Mouse (Mus musculus): ENCODE measurements around the gene 1700001K19Rik. TPM values are rescaled to one million over a fixed set of nuclear protein-coding genes. Genes with fewer than 3 reads are reported as not detected.

1700001K19Rik gene
- polyA plus RNA-seq, 1 experiment from 2014 or later = not detected

GRCm38 (mm10) chr12:110636293-110636692 lies 46.1 kb downstream of the 1700001K19Rik start:
- no peak for DNase-seq (ENCODE audit: low spot score)
- peaks cover 100% of the 10 kb centered on the region for H3K36me3 ChIP-seq
- WGBS = 94% methylated on average over 12 of the region's 12 CpGs
- H3K9me3 ChIP-seq (replicated peaks) = no peaks in the 10 kb centered on the region
- H3K4me3 ChIP-seq = no peak overlapping the region
- no peaks in the 10 kb centered on the region for H3K27me3 ChIP-seq (ENCODE audit: low read depth, poor library complexity, severe bottlenecking)
- no peaks in the 10 kb centered on the region for H3K4me1 ChIP-seq
- no peak overlapping the region for H3K27ac ChIP-seq (replicated peaks)

- no peaks in the 10 kb centered on the region for H3K4me1 ChIP-seq
- WGBS = 92% methylated on average over 11 of the region's 11 CpGs
- H3K27ac ChIP-seq (replicated peaks) = no peak overlapping the region
- H3K27me3 ChIP-seq (ENCODE audit: low read depth, poor library complexity, severe bottlenecking) = no peaks in the 10 kb centered on the region
- H3K36me3 ChIP-seq = peaks cover 100% of the 10 kb centered on the region
- H3K9me3 ChIP-seq (replicated peaks) = no peaks in the 10 kb centered on the region
- no peak overlapping the region for H3K4me3 ChIP-seq
- no peak for DNase-seq (ENCODE audit: low spot score)
Observed at GRCm38 (mm10) chr12:110630056-110630455, 52.4 kb downstream of the 1700001K19Rik start.

Small RNA genes within 50 kb of the gene (microRNA-seq; reads per million reads assigned to microRNA genes)
- gene Gm27299 = not detected

Other genes with a start within 250 kb of the 1700001K19Rik start
- gene Ppp2r5c, start 235.5 kb downstream of the 1700001K19Rik start, polyA plus RNA-seq (2016; fragmentation: Nextera tagmentation; extraction: Ambion mirVana) = 142 and 155 TPM in 2 replicates
- gene Dync1h1, start 81.2 kb downstream of the 1700001K19Rik start, polyA plus RNA-seq (2016; fragmentation: Nextera tagmentation; extraction: Ambion mirVana) = 58.9 and 71.5 TPM in 2 replicates
- 1,099 and 1,206 TPM in 2 replicates for gene Hsp90aa1, start 20.1 kb upstream of the 1700001K19Rik start, polyA plus RNA-seq (2016; fragmentation: Nextera tagmentation; extraction: Ambion mirVana)
- 22.6 and 27.9 TPM in 2 replicates for gene Wdr20, start 55.3 kb upstream of the 1700001K19Rik start, polyA plus RNA-seq (2016; fragmentation: Nextera tagmentation; extraction: Ambion mirVana)
- 10.1 and 11.7 TPM in 2 replicates for gene Mok, start 158.3 kb upstream of the 1700001K19Rik start, polyA plus RNA-seq (2016; fragmentation: Nextera tagmentation; extraction: Ambion mirVana)
- 4.8 and 5.4 TPM in 2 replicates for gene Zfp839, start 167.6 kb upstream of the 1700001K19Rik start, polyA plus RNA-seq (2016; fragmentation: Nextera tagmentation; extraction: Ambion mirVana)
- 81.7 and 95.6 TPM in 2 replicates for gene Cinp, start 206.5 kb upstream of the 1700001K19Rik start, polyA plus RNA-seq (2016; fragmentation: Nextera tagmentation; extraction: Ambion mirVana)
- 5.3 and 6.7 TPM in 2 replicates for gene Tecpr2, start 206.6 kb upstream of the 1700001K19Rik start, polyA plus RNA-seq (2016; fragmentation: Nextera tagmentation; extraction: Ambion mirVana)